Mouse (Mus musculus) neutrophil, adult 83 days (primary cell): ENCODE data around the gene Gm4064. TPM values are rescaled to one million over a fixed set of nuclear protein-coding genes. Genes with fewer than 3 reads are reported as not detected.

Experiments
- total RNA-seq, 2 experiments: library from RNA; stranded (reverse); gene quantifications; one replicate each; pipeline ENCODE4 v1.2.4; 2023

Gm4064 gene
- total RNA-seq = not detected

DNA sequence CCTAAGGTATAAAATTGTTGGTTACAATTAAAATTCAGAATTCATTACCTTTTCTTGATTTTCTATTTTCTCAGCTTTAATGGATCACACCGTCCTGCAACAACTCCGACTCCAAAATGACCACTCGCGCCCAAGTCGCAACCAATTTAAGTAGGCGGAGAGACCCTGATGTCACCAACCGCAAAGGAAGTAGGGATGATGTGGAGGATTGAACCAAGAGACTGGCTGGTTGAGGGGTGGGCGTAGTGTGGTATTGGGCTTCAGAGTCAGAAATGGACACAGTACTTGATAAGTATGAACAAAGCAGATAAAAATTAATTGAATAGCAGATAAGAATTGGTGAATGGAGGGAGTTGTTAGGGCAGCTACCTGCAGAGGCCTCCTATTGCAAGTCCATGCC lies at the start of gene Gm4064:
Gene Gm4064, minus strand, starts transcription at position 101 of the 400 bp plus-strand sequence.

DNA sequence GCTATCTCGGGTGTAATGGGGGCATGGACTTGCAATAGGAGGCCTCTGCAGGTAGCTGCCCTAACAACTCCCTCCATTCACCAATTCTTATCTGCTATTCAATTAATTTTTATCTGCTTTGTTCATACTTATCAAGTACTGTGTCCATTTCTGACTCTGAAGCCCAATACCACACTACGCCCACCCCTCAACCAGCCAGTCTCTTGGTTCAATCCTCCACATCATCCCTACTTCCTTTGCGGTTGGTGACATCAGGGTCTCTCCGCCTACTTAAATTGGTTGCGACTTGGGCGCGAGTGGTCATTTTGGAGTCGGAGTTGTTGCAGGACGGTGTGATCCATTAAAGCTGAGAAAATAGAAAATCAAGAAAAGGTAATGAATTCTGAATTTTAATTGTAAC lies 34.4 kb upstream of the Gm4064 start, which contains the start of the genes Rbmy and Gm10256:
Gene Rbmy, plus strand, starts transcription at position 301 of the 400 bp plus-strand sequence.
Gene Gm10256, plus strand, starts transcription at position 320 of the 400 bp plus-strand sequence.

Other genes starting within 250 kb of the Gm4064 start
- not detected for gene H2al2c, start 197.1 kb downstream of the Gm4064 start, total RNA-seq
- gene Sry, start 132.5 kb downstream of the Gm4064 start, total RNA-seq = not detected
- gene H2al2b, start 75.5 kb downstream of the Gm4064 start, total RNA-seq = not detected
- not detected for gene Rbmy, start 34.5 kb upstream of the Gm4064 start, total RNA-seq
- gene Gm10256, start 34.5 kb upstream of the Gm4064 start, total RNA-seq = not detected
- not detected for gene Gm10352, start 104.8 kb upstream of the Gm4064 start, total RNA-seq
- not detected for gene Gm29289, start 136.4 kb upstream of the Gm4064 start, total RNA-seq